Mouse (Mus musculus): ENCODE data around the gene Prpf6. TPM values are rescaled to one million over a fixed set of nuclear protein-coding genes. Genes with fewer than 3 reads are reported as not detected.

Prpf6 gene
- total RNA-seq, 1 experiment, result 67.8 TPM

GRCm38 (mm10) chr2:181675454-181675853, 83.8 kb downstream of the Prpf6 start:
- no peak for DNase-seq (ENCODE audit: low read depth, low spot score)
- TF ChIP-seq MAFK (IDR thresholded peaks at IDR 0.05; ENCODE audit: insufficient read depth, low read depth, low read length), result no peak
- no peak for TF ChIP-seq HCFC1 (IDR thresholded peaks at IDR 0.05; ENCODE audit: borderline replicate concordance, insufficient read depth, low read length)
- TF ChIP-seq CHD2 (IDR thresholded peaks at IDR 0.05; ENCODE audit: low read depth, low read length), result no peak
- no peak for TF ChIP-seq ZC3H11A (IDR thresholded peaks at IDR 0.05; ENCODE audit: borderline replicate concordance, low read depth, low read length)
- no peak for TF ChIP-seq ZNF384 (IDR thresholded peaks at IDR 0.05; ENCODE audit: low read depth, low read length)
- H3K9me3 ChIP-seq (ENCODE audit: control insufficient read depth, insufficient read depth, low read depth, low read length), result no peaks in the 10 kb centered on the region
- no peak overlapping the region for H3K9ac ChIP-seq (ENCODE audit: insufficient read depth, low read depth, low read length, poor library complexity, severe bottlenecking)
- peaks cover 0 to 10% of the 10 kb centered on the region in 2 experiments; a peak in 1 of 4 replicates for H3K4me1 ChIP-seq (ENCODE audit: control insufficient read depth in 2 of 2, insufficient read depth in 2 of 2, low read length in 2 of 2, poor library complexity in 1 of 2)
- in situ Hi-C loops (cut with MboI; ENCODE audit: low sequenced_read_pairs in 2 of 2, unreplicated experiment in 2 of 2), result no loop called here
- H3K27ac ChIP-seq (ENCODE audit: insufficient read depth, low read depth, low read length, poor library complexity, severe bottlenecking), result no peak overlapping the region; the same call in 1 of the 2 replicates
- H3K36me3 ChIP-seq (ENCODE audit: control insufficient read depth, insufficient read depth, low read length, poor library complexity, severe bottlenecking), result no peaks in the 10 kb centered on the region
- H3K4me3 ChIP-seq (ENCODE audit: insufficient read depth in 1 of 2, low read depth in 1 of 2, low read length in 2 of 2, poor library complexity in 1 of 2, severe bottlenecking in 1 of 2), result no peak overlapping the region

DNA sequence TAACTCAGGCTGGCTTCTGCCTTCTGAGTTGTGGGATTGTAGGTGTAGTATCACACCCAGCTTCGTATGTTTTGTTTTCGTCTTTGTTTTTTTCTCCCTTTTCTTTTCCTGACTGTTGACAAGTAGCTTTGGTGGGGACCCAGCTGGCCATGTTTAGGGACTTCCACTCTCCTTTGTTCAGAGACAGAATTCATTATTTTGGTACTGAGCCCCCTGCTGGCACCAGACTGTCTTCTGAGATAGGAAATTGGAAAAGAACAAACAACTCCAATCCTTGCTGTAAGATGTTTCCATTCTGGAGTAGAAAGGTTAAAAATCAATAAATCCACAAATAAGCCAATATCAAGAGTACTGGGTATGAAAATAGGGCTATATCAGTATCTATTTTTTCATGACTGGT, 84.8 kb downstream of the Prpf6 start:
- no peak overlapping the region for H3K9ac ChIP-seq (ENCODE audit: insufficient read depth, low read depth, low read length, poor library complexity, severe bottlenecking)
- no peaks in the 10 kb centered on the region for H3K9me3 ChIP-seq (ENCODE audit: control insufficient read depth, insufficient read depth, low read depth, low read length)
- H3K36me3 ChIP-seq (ENCODE audit: control insufficient read depth, insufficient read depth, low read length, poor library complexity, severe bottlenecking), result no peaks in the 10 kb centered on the region
- H3K4me1 ChIP-seq (ENCODE audit: control insufficient read depth in 2 of 2, insufficient read depth in 2 of 2, low read length in 2 of 2, poor library complexity in 1 of 2), result peaks cover 0 to 10% of the 10 kb centered on the region in 2 experiments; a peak in 1 of 4 replicates
- in situ Hi-C loops (cut with MboI; ENCODE audit: low sequenced_read_pairs in 2 of 2, unreplicated experiment in 2 of 2), result no loop called here
- H3K4me3 ChIP-seq (ENCODE audit: insufficient read depth in 1 of 2, low read depth in 1 of 2, low read length in 2 of 2, poor library complexity in 1 of 2, severe bottlenecking in 1 of 2), result no peak overlapping the region
- H3K27ac ChIP-seq (ENCODE audit: insufficient read depth, low read depth, low read length, poor library complexity, severe bottlenecking), result no peak overlapping the region
- DNase-seq (ENCODE audit: low read depth, low spot score), result no peak
- TF ChIP-seq CHD2 (IDR thresholded peaks at IDR 0.05; ENCODE audit: low read depth, low read length) (no peak), ZC3H11A (IDR thresholded peaks at IDR 0.05; ENCODE audit: borderline replicate concordance, low read depth, low read length) (no peak), HCFC1 (IDR thresholded peaks at IDR 0.05; ENCODE audit: borderline replicate concordance, insufficient read depth, low read length) (no peak), MAFK (IDR thresholded peaks at IDR 0.05; ENCODE audit: insufficient read depth, low read depth, low read length) (no peak), ZNF384 (IDR thresholded peaks at IDR 0.05; ENCODE audit: low read depth, low read length) (no peak)

GRCm38 (mm10) chr2:181677096-181677754, 85.6 kb downstream of the Prpf6 start:
- no peak for DNase-seq (ENCODE audit: low read depth, low spot score)
- no peaks in the 10 kb centered on the region for H3K9me3 ChIP-seq (ENCODE audit: control insufficient read depth, insufficient read depth, low read depth, low read length)
- TF ChIP-seq ZNF384 (IDR thresholded peaks at IDR 0.05; ENCODE audit: low read depth, low read length) (no peak), ZC3H11A (IDR thresholded peaks at IDR 0.05; ENCODE audit: borderline replicate concordance, low read depth, low read length) (no peak), MAFK (IDR thresholded peaks at IDR 0.05; ENCODE audit: insufficient read depth, low read depth, low read length) (no peak), CHD2 (IDR thresholded peaks at IDR 0.05; ENCODE audit: low read depth, low read length) (no peak), HCFC1 (IDR thresholded peaks at IDR 0.05; ENCODE audit: borderline replicate concordance, insufficient read depth, low read length) (no peak)
- H3K36me3 ChIP-seq (ENCODE audit: control insufficient read depth, insufficient read depth, low read length, poor library complexity, severe bottlenecking), result no peaks in the 10 kb centered on the region
- H3K4me1 ChIP-seq (ENCODE audit: control insufficient read depth in 2 of 2, insufficient read depth in 2 of 2, low read length in 2 of 2, poor library complexity in 1 of 2), result peaks cover 0 to 10% of the 10 kb centered on the region in 2 experiments; a peak in 1 of 4 replicates
- in situ Hi-C loops (cut with MboI; ENCODE audit: low sequenced_read_pairs in 2 of 2, unreplicated experiment in 2 of 2), result no loop called here
- H3K4me3 ChIP-seq (ENCODE audit: insufficient read depth in 1 of 2, low read depth in 1 of 2, low read length in 2 of 2, poor library complexity in 1 of 2, severe bottlenecking in 1 of 2), result no peak overlapping the region
- H3K27ac ChIP-seq (ENCODE audit: insufficient read depth, low read depth, low read length, poor library complexity, severe bottlenecking), result no peak overlapping the region
- no peak overlapping the region for H3K9ac ChIP-seq (ENCODE audit: insufficient read depth, low read depth, low read length, poor library complexity, severe bottlenecking)

- Histone ChIP-seq H3K4me3 (ENCODE audit: insufficient read depth in 1 of 2, low read depth in 1 of 2, low read length in 2 of 2, poor library complexity in 1 of 2, severe bottlenecking in 1 of 2) (no peak overlapping the region), H3K4me1 (ENCODE audit: control insufficient read depth in 2 of 2, insufficient read depth in 2 of 2, low read length in 2 of 2, poor library complexity in 1 of 2) (peaks cover 0 to 10% of the 10 kb centered on the region in 2 experiments; a peak in 1 of 4 replicates), H3K9me3 (ENCODE audit: control insufficient read depth, insufficient read depth, low read depth, low read length) (no peaks in the 10 kb centered on the region), H3K36me3 (ENCODE audit: control insufficient read depth, insufficient read depth, low read length, poor library complexity, severe bottlenecking) (no peaks in the 10 kb centered on the region), H3K9ac (ENCODE audit: insufficient read depth, low read depth, low read length, poor library complexity, severe bottlenecking) (no peak overlapping the region), H3K27ac (ENCODE audit: insufficient read depth, low read depth, low read length, poor library complexity, severe bottlenecking) (no peak overlapping the region)
- no peak for DNase-seq (ENCODE audit: low read depth, low spot score)
- in situ Hi-C loops (cut with MboI; ENCODE audit: low sequenced_read_pairs in 2 of 2, unreplicated experiment in 2 of 2), result no loop called here
- no peak for TF ChIP-seq CHD2 (IDR thresholded peaks at IDR 0.05; ENCODE audit: low read depth, low read length)
- no peak for TF ChIP-seq MAFK (IDR thresholded peaks at IDR 0.05; ENCODE audit: insufficient read depth, low read depth, low read length)
- TF ChIP-seq ZC3H11A (IDR thresholded peaks at IDR 0.05; ENCODE audit: borderline replicate concordance, low read depth, low read length), result no peak
Observed at GRCm38 (mm10) chr2:181677755-181678098, 86.1 kb downstream of the Prpf6 start.
